Mouse (Mus musculus): ENCODE results near the gene Gal3st4. TPM values are rescaled to one million over a fixed set of nuclear protein-coding genes. Genes with fewer than 3 reads are reported as not detected.

Gene Gal3st4
- total and polyA plus RNA-seq, 2 experiments: not detected

GRCm38 (mm10) chr5:138260051-138260450 lies 12.6 kb downstream of the Gal3st4 start:
- Histone ChIP-seq H3K27me3 (ENCODE audit: control insufficient read depth, insufficient read depth, low read length) (no peaks in the 10 kb centered on the region), H3K36me3 (ENCODE audit: control insufficient read depth, insufficient read depth, low read length) (no peaks in the 10 kb centered on the region), H3K27ac (replicated peaks; ENCODE audit: insufficient read depth, low read depth, low read length) (no peak overlapping the region), H3K4me3 (ENCODE audit: insufficient read depth, low read depth, low read length) (no peak overlapping the region), H3K4me1 (ENCODE audit: control insufficient read depth, insufficient read depth, low read length) (peaks cover 7% of the 10 kb centered on the region), H3K9ac (ENCODE audit: low read depth, low read length) (no peak overlapping the region), H3K79me2 (ENCODE audit: control insufficient read depth, insufficient read depth, low read length) (no peaks in the 10 kb centered on the region)
- WGBS: 88% methylated on average over 10 of the region's 10 CpGs
- TF ChIP-seq CTCF (IDR thresholded peaks at IDR 0.05; ENCODE audit: low read depth, low read length) (no peak), POLR2A (IDR thresholded peaks at IDR 0.05; ENCODE audit: extremely low read depth, insufficient read depth, low read length) (no peak)
- no peak for DNase-seq (ENCODE audit: extremely low read depth, low read depth, low spot score)

- DNase-seq (ENCODE audit: extremely low read depth, low read depth, low spot score): no peak
These were observed 13.6 kb downstream of the Gal3st4 start for GRCm38 (mm10) chr5:138258993-138259392.

GRCm38 (mm10) chr5:138258542-138258941 lies 14.1 kb downstream of the Gal3st4 start:
- no peak overlapping the region for H3K27ac ChIP-seq (replicated peaks; ENCODE audit: insufficient read depth, low read depth, low read length)

More at GRCm38 (mm10) chr5:138258993-138259392, 13.6 kb downstream of the Gal3st4 start:
- peaks cover 10% of the 10 kb centered on the region for H3K4me1 ChIP-seq (ENCODE audit: control insufficient read depth, insufficient read depth, low read length)
- no peaks in the 10 kb centered on the region for H3K36me3 ChIP-seq (ENCODE audit: control insufficient read depth, insufficient read depth, low read length)
- WGBS: 63% methylated on average over 7 of the region's 7 CpGs
- H3K79me2 ChIP-seq (ENCODE audit: control insufficient read depth, insufficient read depth, low read length): no peaks in the 10 kb centered on the region
- H3K9ac ChIP-seq (ENCODE audit: low read depth, low read length): no peak overlapping the region
- TF ChIP-seq CTCF (IDR thresholded peaks at IDR 0.05; ENCODE audit: low read depth, low read length) (no peak), POLR2A (IDR thresholded peaks at IDR 0.05; ENCODE audit: extremely low read depth, insufficient read depth, low read length) (no peak)
- H3K27me3 ChIP-seq (ENCODE audit: control insufficient read depth, insufficient read depth, low read length): no peaks in the 10 kb centered on the region
- no peak overlapping the region for H3K27ac ChIP-seq (replicated peaks; ENCODE audit: insufficient read depth, low read depth, low read length)
- H3K4me3 ChIP-seq (ENCODE audit: insufficient read depth, low read depth, low read length): no peak overlapping the region

GRCm38 (mm10) chr5:138258078-138258477 lies 14.6 kb downstream of the Gal3st4 start:
- 98% methylated on average over 3 of the region's 3 CpGs for WGBS
- TF ChIP-seq POLR2A (IDR thresholded peaks at IDR 0.05; ENCODE audit: extremely low read depth, insufficient read depth, low read length) (no peak), CTCF (IDR thresholded peaks at IDR 0.05; ENCODE audit: low read depth, low read length) (no peak)
- H3K36me3 ChIP-seq (ENCODE audit: control insufficient read depth, insufficient read depth, low read length): no peaks in the 10 kb centered on the region
- no peaks in the 10 kb centered on the region for H3K27me3 ChIP-seq (ENCODE audit: control insufficient read depth, insufficient read depth, low read length)
- no peak overlapping the region for H3K4me3 ChIP-seq (ENCODE audit: insufficient read depth, low read depth, low read length)
- no peak overlapping the region for H3K9ac ChIP-seq (ENCODE audit: low read depth, low read length)
- H3K27ac ChIP-seq (replicated peaks; ENCODE audit: insufficient read depth, low read depth, low read length): no peak overlapping the region
- peaks cover 8% of the 10 kb centered on the region for H3K4me1 ChIP-seq (ENCODE audit: control insufficient read depth, insufficient read depth, low read length)
- no peaks in the 10 kb centered on the region for H3K79me2 ChIP-seq (ENCODE audit: control insufficient read depth, insufficient read depth, low read length)
- no peak for DNase-seq (ENCODE audit: extremely low read depth, low read depth, low spot score)

More at GRCm38 (mm10) chr5:138258542-138258941, 14.1 kb downstream of the Gal3st4 start:
- 87% methylated on average over 6 of the region's 6 CpGs for WGBS
- Histone ChIP-seq H3K9ac (ENCODE audit: low read depth, low read length) (no peak overlapping the region), H3K4me1 (ENCODE audit: control insufficient read depth, insufficient read depth, low read length) (peaks cover 10% of the 10 kb centered on the region), H3K36me3 (ENCODE audit: control insufficient read depth, insufficient read depth, low read length) (no peaks in the 10 kb centered on the region), H3K27me3 (ENCODE audit: control insufficient read depth, insufficient read depth, low read length) (no peaks in the 10 kb centered on the region), H3K79me2 (ENCODE audit: control insufficient read depth, insufficient read depth, low read length) (no peaks in the 10 kb centered on the region), H3K4me3 (ENCODE audit: insufficient read depth, low read depth, low read length) (no peak overlapping the region)
- TF ChIP-seq POLR2A (IDR thresholded peaks at IDR 0.05; ENCODE audit: extremely low read depth, insufficient read depth, low read length): no peak
- no peak for TF ChIP-seq CTCF (IDR thresholded peaks at IDR 0.05; ENCODE audit: low read depth, low read length)
- no peak for DNase-seq (ENCODE audit: extremely low read depth, low read depth, low spot score)

- no peak overlapping the region for H3K9ac ChIP-seq (ENCODE audit: low read depth, low read length)
- no peak overlapping the region for H3K4me3 ChIP-seq (ENCODE audit: insufficient read depth, low read depth, low read length)
- H3K27ac ChIP-seq (replicated peaks; ENCODE audit: insufficient read depth, low read depth, low read length): no peak overlapping the region
- peaks cover 4% of the 10 kb centered on the region for H3K4me1 ChIP-seq (ENCODE audit: control insufficient read depth, insufficient read depth, low read length)
- no peak for DNase-seq (ENCODE audit: extremely low read depth, low read depth, low spot score)
- H3K36me3 ChIP-seq (ENCODE audit: control insufficient read depth, insufficient read depth, low read length): no peaks in the 10 kb centered on the region
- WGBS: 95% methylated on average over 4 of the region's 4 CpGs
- H3K27me3 ChIP-seq (ENCODE audit: control insufficient read depth, insufficient read depth, low read length): no peaks in the 10 kb centered on the region
- no peak for TF ChIP-seq POLR2A (IDR thresholded peaks at IDR 0.05; ENCODE audit: extremely low read depth, insufficient read depth, low read length)
- no peak for TF ChIP-seq CTCF (IDR thresholded peaks at IDR 0.05; ENCODE audit: low read depth, low read length)
- H3K79me2 ChIP-seq (ENCODE audit: control insufficient read depth, insufficient read depth, low read length): no peaks in the 10 kb centered on the region
These were observed 15.1 kb downstream of the Gal3st4 start for GRCm38 (mm10) chr5:138257585-138257978.

GRCm38 (mm10) chr5:138256966-138257584 lies 15.6 kb downstream of the Gal3st4 start:
- Histone ChIP-seq H3K4me1 (ENCODE audit: control insufficient read depth, insufficient read depth, low read length) (peaks cover 4% of the 10 kb centered on the region), H3K9ac (ENCODE audit: low read depth, low read length) (no peak overlapping the region), H3K27ac (replicated peaks; ENCODE audit: insufficient read depth, low read depth, low read length) (no peak overlapping the region), H3K4me3 (ENCODE audit: insufficient read depth, low read depth, low read length) (no peak overlapping the region), H3K79me2 (ENCODE audit: control insufficient read depth, insufficient read depth, low read length) (no peaks in the 10 kb centered on the region), H3K36me3 (ENCODE audit: control insufficient read depth, insufficient read depth, low read length) (no peaks in the 10 kb centered on the region), H3K27me3 (ENCODE audit: control insufficient read depth, insufficient read depth, low read length) (no peaks in the 10 kb centered on the region)
- TF ChIP-seq CTCF (IDR thresholded peaks at IDR 0.05; ENCODE audit: low read depth, low read length) (no peak), POLR2A (IDR thresholded peaks at IDR 0.05; ENCODE audit: extremely low read depth, insufficient read depth, low read length) (no peak)
- DNase-seq (ENCODE audit: extremely low read depth, low read depth, low spot score): no peak
- 82% methylated on average over 10 of the region's 10 CpGs for WGBS

All from liver, adult 2 months (tissue).